Comparison of ENCODE assay signal across 22 mouse cellular contexts in genomic region chr13:25989067-25989756, GRCm38 (mm10).
DNase-seq lines count a peak whose midpoint lies in the region; ATAC-seq and TF ChIP-seq lines count a peak whose summit lies in the region.
"Had no signal": no experiment of that assay in that cellular context is flagged by ENCODE, and none has a peak within 500 bp of the region (broad histone marks: within the 10 kb centered on the region; RNA-seq: fewer than 3 reads in every experiment).

No protein-coding gene starts in this region.

- TF ChIP-seq CTCF in kidney, postnatal 0 days (IDR thresholded peaks at IDR 0.05; ENCODE audit: low read depth): no peak

- WGBS in kidney, embryonic 15.5 days: 29% methylated on average over 5 of the region's 5 CpGs
- WGBS in kidney, postnatal 0 days: 28% methylated on average over 5 of the region's 5 CpGs

- H3K36me3 ChIP-seq in kidney, embryonic 15.5 days: no peaks in the 10 kb centered on the region
- no peaks in the 10 kb centered on the region for H3K36me3 ChIP-seq in kidney, postnatal 0 days (ENCODE audit: insufficient read depth, low read length)
- H3K36me3 ChIP-seq: embryonic facial prominence, embryonic 13.5 days; embryonic facial prominence, embryonic 15.5 days; forebrain, embryonic 10.5 days; forebrain, embryonic 12.5 days had no signal

- H3K4me1 ChIP-seq in kidney, embryonic 15.5 days: no peaks in the 10 kb centered on the region
- H3K4me1 ChIP-seq in kidney, postnatal 0 days (replicated peaks; ENCODE audit: insufficient read depth, low read length): no peaks in the 10 kb centered on the region
- H3K4me1 ChIP-seq: embryonic facial prominence, embryonic 13.5 days; embryonic facial prominence, embryonic 15.5 days; forebrain, embryonic 10.5 days had no signal

- no peak for DNase-seq in kidney, postnatal 36 days
- DNase-seq in kidney, postnatal 0 days (ENCODE audit: low spot score): peak; percentile 77
- no peak for DNase-seq in kidney, postnatal 14 days
- peak; percentile 7 for DNase-seq in retina, postnatal 1 day
- DNase-seq in retina, embryonic 14.5 days (ENCODE audit: low spot score): no peak
- DNase-seq: adrenal gland, adult 2 months; adrenal gland, postnatal 10 days; adrenal gland, postnatal 25 days; cerebellum, adult 11 months; cerebellum, adult 18-20 months; cerebellum, adult 8-10 months; cerebellum, adult 9-11 months; cerebellum, postnatal 14 days; cerebellum, postnatal 36 days; embryo, embryonic 11 days had no signal

- no peak overlapping the region; the same call in 1 of the 2 replicates for H3K27ac ChIP-seq in kidney, embryonic 15.5 days
- H3K27ac ChIP-seq in kidney, postnatal 0 days: no peak overlapping the region
- H3K27ac ChIP-seq: embryonic facial prominence, embryonic 13.5 days; embryonic facial prominence, embryonic 15.5 days; forebrain, embryonic 10.5 days; forebrain, embryonic 12.5 days had no signal

- H3K9me3 ChIP-seq in kidney, embryonic 15.5 days (replicated peaks): no peaks in the 10 kb centered on the region
- H3K9me3 ChIP-seq in kidney, postnatal 0 days (replicated peaks; ENCODE audit: low read length): no peaks in the 10 kb centered on the region
- H3K9me3 ChIP-seq: embryonic facial prominence, embryonic 13.5 days; embryonic facial prominence, embryonic 15.5 days; forebrain, embryonic 10.5 days; forebrain, embryonic 12.5 days had no signal

- no peaks in the 10 kb centered on the region for H3K27me3 ChIP-seq in kidney, embryonic 15.5 days
- no peaks in the 10 kb centered on the region for H3K27me3 ChIP-seq in kidney, postnatal 0 days (ENCODE audit: insufficient read depth, low read length)
- H3K27me3 ChIP-seq: embryonic facial prominence, embryonic 13.5 days; embryonic facial prominence, embryonic 15.5 days; forebrain, embryonic 12.5 days had no signal

- ATAC-seq in kidney, embryonic 15.5 days (replicated peaks; ENCODE audit: low FRiP score): peak; percentile 80
- peak; percentile 57; the same call in 1 of the 2 replicates for ATAC-seq in kidney, postnatal 0 days (replicated peaks; ENCODE audit: low FRiP score, low read depth)
- ATAC-seq: forebrain, embryonic 14.5 days had no signal

- no peak overlapping the region for H3K4me3 ChIP-seq in kidney, embryonic 15.5 days (replicated peaks)
- no peak overlapping the region for H3K4me3 ChIP-seq in kidney, postnatal 0 days (replicated peaks; ENCODE audit: low read depth, low read length)
- H3K4me3 ChIP-seq: embryonic facial prominence, embryonic 13.5 days; embryonic facial prominence, embryonic 15.5 days; erythroblast, embryonic 14.5 days; forebrain, embryonic 10.5 days; forebrain, embryonic 12.5 days had no signal

- no peak overlapping the region for H3K9ac ChIP-seq in kidney, embryonic 15.5 days
- no peak overlapping the region for H3K9ac ChIP-seq in kidney, postnatal 0 days (ENCODE audit: low read depth, low read length)
- H3K9ac ChIP-seq: embryonic facial prominence, embryonic 13.5 days; embryonic facial prominence, embryonic 15.5 days; forebrain, embryonic 12.5 days had no signal

- H3K4me2 ChIP-seq in kidney, embryonic 15.5 days: no peak overlapping the region
- no peak overlapping the region for H3K4me2 ChIP-seq in kidney, postnatal 0 days (ENCODE audit: low read length)
- H3K4me2 ChIP-seq: embryonic facial prominence, embryonic 13.5 days; embryonic facial prominence, embryonic 15.5 days; forebrain, embryonic 12.5 days had no signal

Comparison
In these comparisons a context has a peak if more than half of its experiments do, and no peak if none do; other contexts are left out.
1. DNase-seq: peak in kidney, postnatal 0 days (single experiment) and retina, postnatal 1 day (single experiment); none in kidney, postnatal 36 days (0 of 2), kidney, postnatal 14 days (single experiment) and retina, embryonic 14.5 days (single experiment).